Mouse (Mus musculus): ENCODE measurements around the gene Lurap1l. TPM values are rescaled to one million over a fixed set of nuclear protein-coding genes. Genes with fewer than 3 reads are reported as not detected.

Gene Lurap1l
- polyA plus RNA-seq, 1 experiment from 2014 or later = 10.5 TPM

GRCm38 (mm10) chr4:80952653-80953052, 42.2 kb downstream of the Lurap1l start:
- Histone ChIP-seq H3K36me3 (ENCODE audit: control insufficient read depth, insufficient read depth, low read length) (no peaks in the 10 kb centered on the region), H3K27ac (ENCODE audit: low read depth, low read length) (no peak overlapping the region), H3K4me1 (ENCODE audit: control insufficient read depth, insufficient read depth, low read depth, low read length) (no peaks in the 10 kb centered on the region), H3K27me3 (replicated peaks; ENCODE audit: control insufficient read depth, insufficient read depth, low read length) (no peaks in the 10 kb centered on the region), H3K9me3 (ENCODE audit: control insufficient read depth, low read length) (no peaks in the 10 kb centered on the region), H3K9ac (ENCODE audit: low read depth, low read length) (no peak overlapping the region), H3K4me3 (ENCODE audit: low read length) (no peak overlapping the region), H3K4me2 (ENCODE audit: low read length) (no peak overlapping the region)
- ATAC-seq = no peak
- WGBS = 94% methylated on average over 1 of the region's 1 CpGs

GRCm38 (mm10) chr4:80955942-80956341, 45.5 kb downstream of the Lurap1l start:
- H3K9me3 ChIP-seq (ENCODE audit: control insufficient read depth, low read length) = no peaks in the 10 kb centered on the region
- 70% methylated on average over 2 of the region's 2 CpGs for WGBS
- H3K4me1 ChIP-seq (ENCODE audit: control insufficient read depth, insufficient read depth, low read depth, low read length) = no peaks in the 10 kb centered on the region
- H3K4me2 ChIP-seq (ENCODE audit: low read length) = no peak overlapping the region
- no peak overlapping the region for H3K9ac ChIP-seq (ENCODE audit: low read depth, low read length)
- no peak overlapping the region for H3K27ac ChIP-seq (ENCODE audit: low read depth, low read length)
- H3K36me3 ChIP-seq (ENCODE audit: control insufficient read depth, insufficient read depth, low read length) = no peaks in the 10 kb centered on the region
- no peak for ATAC-seq
- no peaks in the 10 kb centered on the region for H3K27me3 ChIP-seq (replicated peaks; ENCODE audit: control insufficient read depth, insufficient read depth, low read length)
- H3K4me3 ChIP-seq (ENCODE audit: low read length) = no peak overlapping the region

- Histone ChIP-seq H3K9ac (ENCODE audit: low read depth, low read length) (no peak overlapping the region), H3K27ac (ENCODE audit: low read depth, low read length) (no peak overlapping the region), H3K4me2 (ENCODE audit: low read length) (no peak overlapping the region), H3K27me3 (replicated peaks; ENCODE audit: control insufficient read depth, insufficient read depth, low read length) (no peaks in the 10 kb centered on the region), H3K36me3 (ENCODE audit: control insufficient read depth, insufficient read depth, low read length) (no peaks in the 10 kb centered on the region), H3K9me3 (ENCODE audit: control insufficient read depth, low read length) (peaks cover 2% of the 10 kb centered on the region; the same call in 1 of the 2 replicates), H3K4me3 (ENCODE audit: low read length) (no peak overlapping the region), H3K4me1 (ENCODE audit: control insufficient read depth, insufficient read depth, low read depth, low read length) (no peaks in the 10 kb centered on the region)
- 95% methylated on average over 17 of the region's 17 CpGs for WGBS
- no peak for ATAC-seq
These were observed 57.1 kb downstream of the Lurap1l start for GRCm38 (mm10) chr4:80967526-80967925.

GRCm38 (mm10) chr4:80971846-80972245, 61.4 kb downstream of the Lurap1l start:
- ATAC-seq = no peak
- no peak overlapping the region for H3K4me3 ChIP-seq (ENCODE audit: low read length)
- H3K36me3 ChIP-seq (ENCODE audit: control insufficient read depth, insufficient read depth, low read length) = no peaks in the 10 kb centered on the region
- no peaks in the 10 kb centered on the region for H3K4me1 ChIP-seq (ENCODE audit: control insufficient read depth, insufficient read depth, low read depth, low read length)
- no peak overlapping the region for H3K4me2 ChIP-seq (ENCODE audit: low read length)
- WGBS = 23% methylated on average over 1 of the region's 1 CpGs
- H3K27me3 ChIP-seq (replicated peaks; ENCODE audit: control insufficient read depth, insufficient read depth, low read length) = no peaks in the 10 kb centered on the region
- H3K9me3 ChIP-seq (ENCODE audit: control insufficient read depth, low read length) = peaks cover 2% of the 10 kb centered on the region; the same call in 1 of the 2 replicates
- no peak overlapping the region for H3K9ac ChIP-seq (ENCODE audit: low read depth, low read length)
- no peak overlapping the region for H3K27ac ChIP-seq (ENCODE audit: low read depth, low read length)

- no peak overlapping the region for H3K4me3 ChIP-seq (ENCODE audit: low read length)
- no peak for ATAC-seq
These were observed 63.5 kb downstream of the Lurap1l start for GRCm38 (mm10) chr4:80973896-80974295.

GRCm38 (mm10) chr4:80990819-80991218, 80.4 kb downstream of the Lurap1l start:
- ATAC-seq = no peak
- H3K4me3 ChIP-seq (ENCODE audit: low read length) = no peak overlapping the region
- H3K4me1 ChIP-seq (ENCODE audit: control insufficient read depth, insufficient read depth, low read depth, low read length) = no peaks in the 10 kb centered on the region
- H3K9me3 ChIP-seq (ENCODE audit: control insufficient read depth, low read length) = no peaks in the 10 kb centered on the region
- H3K9ac ChIP-seq (ENCODE audit: low read depth, low read length) = no peak overlapping the region
- no peaks in the 10 kb centered on the region for H3K27me3 ChIP-seq (replicated peaks; ENCODE audit: control insufficient read depth, insufficient read depth, low read length)
- no peak overlapping the region for H3K4me2 ChIP-seq (ENCODE audit: low read length)
- 88% methylated on average over 1 of the region's 1 CpGs for WGBS
- no peak overlapping the region for H3K27ac ChIP-seq (ENCODE audit: low read depth, low read length)
- no peaks in the 10 kb centered on the region for H3K36me3 ChIP-seq (ENCODE audit: control insufficient read depth, insufficient read depth, low read length)

More at GRCm38 (mm10) chr4:80973896-80974295, 63.5 kb downstream of the Lurap1l start:
- no peaks in the 10 kb centered on the region for H3K36me3 ChIP-seq (ENCODE audit: control insufficient read depth, insufficient read depth, low read length)
- H3K4me1 ChIP-seq (ENCODE audit: control insufficient read depth, insufficient read depth, low read depth, low read length) = no peaks in the 10 kb centered on the region
- H3K9ac ChIP-seq (ENCODE audit: low read depth, low read length) = no peak overlapping the region
- H3K4me2 ChIP-seq (ENCODE audit: low read length) = no peak overlapping the region
- no peak overlapping the region for H3K27ac ChIP-seq (ENCODE audit: low read depth, low read length)
- H3K27me3 ChIP-seq (replicated peaks; ENCODE audit: control insufficient read depth, insufficient read depth, low read length) = no peaks in the 10 kb centered on the region
- H3K9me3 ChIP-seq (ENCODE audit: control insufficient read depth, low read length) = no peaks in the 10 kb centered on the region

- Histone ChIP-seq H3K4me2 (ENCODE audit: low read length) (no peak overlapping the region), H3K4me1 (ENCODE audit: control insufficient read depth, insufficient read depth, low read depth, low read length) (no peaks in the 10 kb centered on the region), H3K27ac (ENCODE audit: low read depth, low read length) (no peak overlapping the region), H3K9me3 (ENCODE audit: control insufficient read depth, low read length) (peaks cover 4% of the 10 kb centered on the region), H3K27me3 (replicated peaks; ENCODE audit: control insufficient read depth, insufficient read depth, low read length) (no peaks in the 10 kb centered on the region), H3K4me3 (ENCODE audit: low read length) (no peak overlapping the region), H3K36me3 (ENCODE audit: control insufficient read depth, insufficient read depth, low read length) (no peaks in the 10 kb centered on the region), H3K9ac (ENCODE audit: low read depth, low read length) (no peak overlapping the region)
- 80% methylated on average over 2 of the region's 2 CpGs for WGBS
- ATAC-seq = no peak
These were observed 93.1 kb downstream of the Lurap1l start for GRCm38 (mm10) chr4:81003528-81003927.

Small RNAs within 50 kb of the gene (microRNA-seq; reads per million reads assigned to microRNA genes)
- not detected for gene Gm27452

Other genes starting within 250 kb of the Lurap1l start
- 0.26 and 0.45 TPM in 2 replicates for gene Tyrp1, start 76.5 kb upstream of the Lurap1l start, polyA plus RNA-seq (2015; fragmentation: Nextera tagmentation; extraction: Ambion mirVana)